Mouse (Mus musculus) spleen, adult 12 weeks (tissue): ENCODE results near the gene Slc7a4.
A peak's percentile ranks its signal among the peaks of the same experiment; 100 is the strongest.
"Not testable (repeated sequence)": the region's sequence is repeated elsewhere in the genome, so short reads cannot be mapped to it uniquely, and the experiment has no call there.

Source experiments
- DNase-seq: peaks from one replicate; pipeline ENCODE4 v3.0.0; 2022; ENCODE audit warnings: low spot score

Slc7a4 gene

DNA sequence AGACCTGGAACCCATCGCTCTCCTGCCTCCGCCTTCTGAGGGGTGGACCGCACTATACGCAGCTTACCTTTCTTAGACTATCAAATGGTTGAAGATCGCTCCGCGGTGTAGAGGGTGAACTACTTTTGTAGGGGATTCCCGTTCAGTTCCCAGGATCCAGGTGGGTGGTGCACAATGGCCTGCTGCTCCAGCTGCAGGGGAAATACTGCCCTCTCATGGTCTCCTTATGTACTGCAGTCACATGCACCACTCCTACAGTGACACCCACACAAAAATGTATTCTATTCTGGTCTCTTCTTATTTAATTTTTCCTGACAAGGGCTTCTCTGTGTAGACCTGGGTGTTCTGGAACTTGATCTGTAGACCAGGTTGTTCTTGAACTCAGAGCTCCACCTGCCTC, at the start of gene Slc7a4:
Gene Slc7a4, minus strand, starts transcription at position 151 of the 400 bp plus-strand sequence.
- DNase-seq: no peak

- DNase-seq: no peak
Observed at GRCm38 (mm10) chr16:17632580-17632979, 49.6 kb upstream of the Slc7a4 start.

DNA sequence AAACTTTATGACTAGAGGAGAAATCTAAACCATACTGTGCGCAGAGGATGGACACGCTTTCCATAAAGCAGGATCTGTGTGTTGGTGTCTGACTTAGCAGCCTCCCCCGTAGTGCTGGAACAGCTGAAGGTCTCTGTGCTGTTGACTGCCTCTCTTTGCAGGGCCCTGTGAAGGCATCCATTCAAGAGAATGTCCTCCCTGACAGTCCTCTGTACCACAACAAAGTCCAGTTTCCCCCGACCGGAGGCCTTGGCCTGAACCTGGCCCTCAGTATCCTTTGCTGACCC, 43.2 kb upstream of the Slc7a4 start:
- DNase-seq: no peak

GRCm38 (mm10) chr16:17625488-17626268, 42.7 kb upstream of the Slc7a4 start:
- no peak for DNase-seq

- DNase-seq: no peak
Observed at GRCm38 (mm10) chr16:17621936-17622335, 38.9 kb upstream of the Slc7a4 start.

GRCm38 (mm10) chr16:17619198-17620105, 36.4 kb upstream of the Slc7a4 start, which contains the start of gene Smpd4:
TSS of gene Smpd4 (plus strand) at chr16:17619354.
- peak; percentile 93 for DNase-seq

DNA sequence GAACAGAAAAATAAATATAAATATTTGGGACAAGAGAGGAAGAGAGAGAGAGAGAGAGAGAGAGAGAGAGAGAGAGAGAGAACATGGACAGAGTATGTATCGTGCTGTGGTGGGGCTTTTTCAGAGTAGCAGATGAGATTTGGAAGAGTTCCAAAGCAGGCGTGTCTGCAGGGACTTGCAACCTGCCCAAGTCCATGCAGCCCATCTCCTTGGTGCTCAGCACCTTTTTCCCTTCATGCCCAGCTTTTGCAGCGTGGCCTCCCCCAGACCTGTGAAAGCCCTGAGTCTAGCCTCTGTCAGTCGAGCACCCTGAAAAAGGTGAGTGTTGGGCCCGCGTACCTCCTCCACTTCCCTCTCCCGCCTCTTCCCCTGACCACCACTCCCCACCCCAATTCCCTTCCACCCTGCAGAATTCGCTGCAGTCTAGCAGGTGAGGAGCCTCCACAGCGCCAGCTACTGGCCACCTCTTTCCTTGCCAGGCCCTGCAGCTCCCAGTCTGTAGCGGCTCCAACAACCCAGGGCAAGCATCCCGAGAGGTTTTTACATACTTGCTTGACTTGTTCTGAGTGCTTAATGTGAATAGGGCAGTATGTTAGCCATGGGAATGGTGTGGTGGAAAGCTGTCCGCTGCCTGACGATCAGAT, 35.0 kb upstream of the Slc7a4 start:
- peak; percentile 61 for DNase-seq

GRCm38 (mm10) chr16:17616212-17616611, 33.2 kb upstream of the Slc7a4 start:
- no peak for DNase-seq

DNA sequence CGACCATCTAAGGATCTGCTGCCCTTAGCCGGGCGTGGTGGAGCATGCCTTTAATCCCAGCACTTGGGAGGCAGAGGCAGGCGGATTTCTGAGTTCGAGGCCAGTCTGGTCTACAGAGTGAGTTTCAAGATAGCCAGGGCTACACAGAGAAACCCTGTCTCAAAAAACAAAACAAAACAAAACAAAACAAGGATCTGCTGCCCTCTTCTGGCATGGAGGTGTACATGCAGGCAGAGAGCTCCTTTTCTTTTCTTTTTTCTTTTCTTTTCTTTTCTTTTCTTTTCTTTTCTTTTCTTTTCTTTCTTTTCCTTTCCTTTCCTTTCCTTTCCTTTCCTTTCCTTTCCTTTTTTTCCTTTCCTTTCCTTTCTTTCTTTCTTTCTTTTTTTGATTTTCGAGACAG, 31.7 kb upstream of the Slc7a4 start:
- not testable (repeated sequence) for DNase-seq

- no peak for DNase-seq
Observed at GRCm38 (mm10) chr16:17611383-17611782, 28.4 kb upstream of the Slc7a4 start.

DNA sequence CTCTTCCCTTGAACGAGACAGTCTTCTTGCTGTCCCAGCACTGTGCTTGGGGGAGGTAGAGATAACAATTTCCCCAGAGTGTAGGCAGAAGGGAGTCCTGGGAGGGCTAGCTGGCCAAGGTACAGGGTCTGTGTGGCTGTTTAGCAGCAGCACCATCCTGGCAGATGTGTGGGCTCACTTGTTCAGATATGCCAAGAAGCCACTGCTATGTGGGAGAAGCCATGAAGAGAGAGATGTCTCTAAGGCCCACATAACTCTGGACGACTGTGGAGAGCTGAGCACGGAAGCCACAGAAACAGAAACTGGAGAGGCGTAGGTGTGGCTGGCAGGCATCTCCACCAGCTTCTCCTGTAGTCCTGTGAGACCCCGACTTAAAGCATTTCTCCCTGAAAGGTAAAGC, 22.7 kb upstream of the Slc7a4 start:
- no peak for DNase-seq

- no peak for DNase-seq
Observed at GRCm38 (mm10) chr16:17604941-17605340, 21.9 kb upstream of the Slc7a4 start.

DNA sequence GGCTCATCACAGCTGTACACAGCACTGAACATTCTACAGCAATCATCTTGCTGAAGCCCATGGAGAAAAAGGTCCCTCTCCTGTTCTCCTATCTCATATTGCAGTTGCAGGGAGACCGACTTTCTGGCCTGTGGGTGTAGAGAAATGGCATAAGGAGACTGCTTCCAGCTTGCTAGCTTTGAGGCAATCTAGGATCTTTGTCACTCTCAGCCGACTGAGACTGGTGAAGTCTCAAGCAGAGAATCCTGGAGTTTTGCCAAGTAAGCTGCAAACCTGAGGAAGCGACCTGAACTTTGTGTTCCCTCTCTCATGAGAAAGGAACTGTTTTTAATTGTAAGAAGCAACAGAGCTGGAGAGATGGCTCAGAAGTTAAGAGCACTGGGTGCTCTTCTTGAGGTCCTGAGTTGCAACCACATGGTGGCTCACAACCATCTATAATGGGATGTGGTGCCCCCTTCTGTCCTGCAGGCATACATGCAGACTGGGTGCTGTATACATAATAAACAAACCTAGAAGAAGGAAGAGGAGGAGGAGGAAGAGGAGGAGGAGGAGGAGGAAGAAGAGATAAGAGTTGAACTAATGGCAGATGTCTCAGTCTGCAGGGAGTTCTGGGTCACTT, 18.0 kb upstream of the Slc7a4 start:
- no peak for DNase-seq

GRCm38 (mm10) chr16:17590731-17591130, 7.7 kb upstream of the Slc7a4 start:
- DNase-seq: no peak

GRCm38 (mm10) chr16:17584555-17584954, 1.5 kb upstream of the Slc7a4 start:
- DNase-seq: no peak

DNA sequence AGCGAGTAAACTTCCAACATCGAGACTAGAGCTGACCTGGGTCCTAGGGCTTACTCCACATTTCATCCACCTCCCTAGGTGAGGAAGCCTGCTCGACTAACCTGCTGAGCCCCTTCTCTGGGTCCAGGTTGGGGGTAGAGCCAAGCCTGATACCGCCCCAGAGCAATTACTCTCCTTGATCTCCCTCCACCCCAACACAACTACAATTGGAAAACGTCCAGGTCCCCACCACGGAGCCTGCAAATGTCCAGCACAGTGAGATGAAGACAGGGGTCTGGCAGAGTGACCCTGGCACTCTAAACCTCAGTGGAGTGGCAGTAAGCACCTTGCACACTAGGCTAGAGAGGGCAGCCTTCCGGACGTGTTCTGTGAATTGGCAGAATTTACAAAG, 6.2 kb downstream of the Slc7a4 start:
- DNase-seq: no peak

DNA sequence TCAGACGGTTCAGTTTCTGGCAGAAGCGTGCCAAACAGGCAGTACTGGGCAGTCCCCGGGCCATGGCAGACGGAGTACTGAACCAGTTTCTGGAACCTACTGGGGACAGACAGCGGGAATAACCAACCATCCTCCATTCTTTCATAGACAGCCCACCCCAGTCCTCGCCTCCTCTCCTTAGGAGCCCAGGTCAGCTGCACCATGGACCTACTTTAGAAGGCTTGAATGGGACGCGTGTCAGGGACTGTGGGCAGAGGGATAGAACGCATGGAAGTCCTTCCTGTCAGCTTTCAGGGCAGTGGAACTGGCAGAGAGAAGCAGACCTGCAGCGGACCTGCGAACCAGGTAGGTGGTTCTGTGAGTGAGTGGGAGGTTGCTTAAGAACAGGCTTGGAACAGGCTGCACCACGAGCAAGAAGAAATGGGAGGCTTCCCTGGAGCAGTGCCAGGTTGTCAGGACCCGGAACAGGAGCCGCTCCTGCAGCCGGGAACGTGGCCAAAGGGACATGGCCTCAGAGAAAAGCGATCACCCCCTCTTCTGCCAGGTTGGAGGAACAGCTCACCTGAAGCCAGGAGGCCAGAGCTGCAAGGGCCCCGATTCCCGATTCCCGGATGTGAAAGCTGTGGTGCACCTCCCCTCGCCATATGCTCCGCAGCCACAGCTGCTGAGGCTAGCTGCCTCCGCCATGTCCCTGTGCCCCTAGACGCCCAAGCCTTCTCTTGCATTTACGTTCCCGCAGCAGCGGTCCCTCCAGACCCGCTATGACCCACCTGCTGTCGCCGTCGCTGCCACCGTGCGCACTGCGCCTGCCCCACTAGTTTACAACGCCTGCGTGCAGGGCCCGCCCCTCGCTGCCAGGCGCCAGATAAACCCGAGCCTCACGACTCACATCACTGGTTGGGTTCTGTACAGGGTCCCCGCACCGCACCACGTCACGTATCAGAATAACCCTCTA, 6.9 kb downstream of the Slc7a4 start:
- DNase-seq: no peak

- DNase-seq: no peak
Observed at GRCm38 (mm10) chr16:17566186-17566585, 16.8 kb downstream of the Slc7a4 start.

DNA sequence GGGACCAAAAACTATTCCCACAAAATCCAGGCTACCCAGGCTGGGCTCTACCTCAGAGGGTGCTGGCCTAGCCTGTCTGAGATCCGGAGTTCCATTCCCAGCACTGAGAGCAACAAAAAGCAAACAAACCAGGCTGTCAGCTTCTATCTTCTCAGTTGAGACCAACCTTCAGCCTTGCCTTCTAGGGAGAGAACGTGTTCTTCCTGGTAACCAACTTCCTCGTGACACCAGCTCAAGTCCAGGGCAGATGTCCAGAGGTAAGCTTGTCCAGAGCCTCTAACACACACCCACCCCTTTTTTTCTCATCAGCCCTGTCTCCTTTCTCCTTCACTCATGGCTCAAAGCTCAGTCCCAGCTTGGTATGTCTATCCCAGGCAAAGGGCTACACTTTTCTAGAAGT, 18.2 kb downstream of the Slc7a4 start:
- DNase-seq: no peak

DNA sequence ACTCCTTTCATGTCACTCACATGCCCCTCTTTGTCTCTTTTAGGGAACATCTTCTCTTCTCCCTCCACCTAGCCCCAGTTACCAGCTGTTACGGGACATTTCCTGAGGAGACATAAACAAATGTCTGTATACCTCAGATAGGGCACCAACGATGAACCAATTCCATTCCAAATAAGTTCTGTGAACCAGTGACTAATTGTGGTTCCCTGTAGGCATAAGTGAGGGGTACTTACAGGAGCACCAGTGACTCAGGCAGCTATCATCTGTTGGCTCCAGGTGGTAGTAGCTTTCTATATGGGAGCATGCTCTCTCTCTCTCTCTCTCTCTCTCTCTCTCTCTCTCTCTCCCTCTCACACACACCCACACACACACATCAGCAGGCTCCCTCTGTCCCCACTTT, 18.8 kb downstream of the Slc7a4 start:
- DNase-seq: no peak

GRCm38 (mm10) chr16:17563580-17563979, 19.4 kb downstream of the Slc7a4 start:
- no peak for DNase-seq
